Mouse (Mus musculus): ENCODE results near the gene Spats2l. TPM values are rescaled to one million over a fixed set of nuclear protein-coding genes. Genes with fewer than 3 reads are reported as not detected.

The Spats2l gene
- 22.7 TPM for polyA plus RNA-seq (2014; fragmentation: Illumina TruSeq; extraction: RNeasy Lipid Tissue Mini Kit (QIAGEN cat#74804); ENCODE audit: low read depth, low replicate concordance)

DNA sequence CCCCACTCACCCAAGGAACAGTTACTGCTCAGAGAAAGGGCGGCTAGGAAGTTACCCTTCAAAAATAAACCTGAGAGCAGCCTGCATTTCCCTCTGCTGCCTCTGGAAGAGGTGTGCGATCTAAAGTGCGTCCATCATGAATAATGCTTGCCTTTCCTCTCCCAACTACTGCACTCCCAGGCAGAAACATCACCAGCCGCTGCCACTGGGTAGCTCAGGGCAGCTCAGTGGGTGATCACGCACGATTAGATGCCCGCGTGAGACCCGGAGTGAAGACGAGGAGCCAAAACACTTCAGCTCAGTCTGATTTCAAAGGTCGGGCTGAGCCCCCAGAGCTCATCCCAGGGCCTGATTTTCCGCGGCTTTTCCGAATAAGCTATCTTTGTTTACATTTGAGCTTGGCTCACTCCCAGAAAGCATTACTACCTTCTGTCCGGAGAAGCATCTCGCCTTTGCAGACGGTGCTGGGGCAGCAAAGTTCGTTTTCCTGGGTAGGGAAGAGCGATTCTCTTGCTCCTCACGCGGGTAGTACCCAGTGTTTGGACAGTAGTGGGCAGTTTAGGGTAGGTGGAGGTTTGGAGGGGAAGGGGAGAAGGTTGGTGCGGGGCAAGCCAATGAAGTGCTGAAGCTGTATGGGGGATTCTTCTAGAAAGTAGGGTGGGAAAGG lies at the start of gene Spats2l:
Gene Spats2l (plus strand): TSS at position 162 of the 667 bp plus-strand sequence.

DNA sequence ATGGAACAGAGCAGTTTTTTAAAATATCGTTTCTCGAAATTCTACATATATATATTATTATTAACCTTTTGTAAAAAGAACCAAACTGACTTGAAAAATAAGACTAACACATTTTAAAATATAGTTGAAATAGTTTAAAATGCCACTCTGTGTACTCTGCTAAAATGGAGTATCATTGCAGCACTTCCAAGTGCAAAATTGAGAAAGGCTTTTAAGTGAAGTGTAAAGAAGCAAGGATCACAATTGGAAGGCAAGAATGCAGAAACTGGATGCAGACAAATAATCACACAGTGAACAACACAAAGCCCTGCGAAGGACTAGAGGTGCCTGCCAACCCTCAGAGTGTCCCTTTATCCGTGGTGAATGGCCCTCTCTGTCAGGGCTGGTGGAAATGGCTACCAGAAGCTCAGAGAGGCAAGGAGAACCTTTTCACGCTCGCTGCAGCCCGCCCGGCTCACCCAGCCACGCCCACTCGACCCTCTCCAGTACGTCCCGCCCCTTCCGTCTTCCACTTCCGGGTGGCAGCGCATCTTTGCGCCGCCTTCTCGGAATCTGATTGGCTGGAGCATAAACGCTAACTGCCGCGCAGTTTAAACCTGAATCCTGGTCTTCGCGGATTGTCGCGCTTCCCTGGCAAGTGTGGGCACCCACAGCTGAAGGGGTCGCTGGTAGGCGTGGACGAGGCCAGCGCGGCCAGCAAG lies 221.6 kb downstream of the Spats2l start, which contains the start of gene Sgo2a:
Gene Sgo2a (plus strand): TSS at position 540 of the 701 bp plus-strand sequence.

Other genes with a start within 250 kb of the Spats2l start
- 0.69 TPM for gene Sgo2a, start 221.8 kb downstream of the Spats2l start, polyA plus RNA-seq (2014; fragmentation: Illumina TruSeq; extraction: RNeasy Lipid Tissue Mini Kit (QIAGEN cat#74804); ENCODE audit: low read depth, low replicate concordance)
- 16.3 TPM for gene Kctd18, start 244.8 kb downstream of the Spats2l start, polyA plus RNA-seq (2014; fragmentation: Illumina TruSeq; extraction: RNeasy Lipid Tissue Mini Kit (QIAGEN cat#74804); ENCODE audit: low read depth, low replicate concordance)